Mouse (Mus musculus) C2C12 (cell line): ENCODE measurements around the gene Dgkb.

ENCODE experiments used
- CTCF ChIP-seq: IDR thresholded peaks from one replicate; pipeline ENCODE4 v1.5.1; 2011; ENCODE audit not compliant: control insufficient read depth, insufficient read depth, insufficient read length
- FOSL1 ChIP-seq: IDR thresholded peaks from one replicate; pipeline ENCODE4 v1.8.0; 2011; ENCODE audit warnings: mild to moderate bottlenecking, low read length; ENCODE audit not compliant: poor library complexity, insufficient read depth, severe bottlenecking
- MAX ChIP-seq: IDR thresholded peaks from one replicate; pipeline ENCODE4 v1.6.1; 2011; ENCODE audit warnings: mild to moderate bottlenecking, control low read depth
- MYOD1 ChIP-seq: IDR thresholded peaks from one replicate; pipeline ENCODE4 v1.6.1; 2011; ENCODE audit warnings: low read depth; ENCODE audit not compliant: control insufficient read depth, insufficient read length
- MYOG ChIP-seq: IDR thresholded peaks from one replicate; pipeline ENCODE4 v1.6.1; 2011; ENCODE audit not compliant: control insufficient read depth, insufficient read length; ENCODE audit errors: extremely low read depth
- USF1 ChIP-seq: IDR thresholded peaks from one replicate; pipeline ENCODE4 v1.6.1; 2011; ENCODE audit warnings: low read depth, mild to moderate bottlenecking, control low read depth, moderate library complexity

DNA sequence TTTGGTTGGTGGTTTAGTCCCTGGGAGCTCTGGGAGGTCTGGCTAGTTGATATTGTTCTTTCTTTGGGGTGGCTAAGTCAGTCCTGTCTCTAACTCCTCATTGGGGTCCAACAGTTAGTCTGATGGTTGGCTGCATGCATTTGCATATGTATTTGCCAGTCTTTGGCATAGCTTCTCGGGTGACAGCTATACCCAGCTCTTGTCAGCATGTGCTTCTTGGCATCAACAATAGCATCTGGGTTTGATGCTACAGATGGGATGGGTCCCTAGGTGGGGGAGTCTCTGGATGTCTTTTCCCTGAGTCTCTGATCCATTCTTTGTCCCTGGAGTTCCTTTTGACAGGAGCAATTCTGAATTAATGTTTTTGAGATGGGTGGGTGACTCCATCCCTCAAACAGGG, 790.6 kb downstream of the Dgkb start:
- no peak for TF ChIP-seq USF1
- TF ChIP-seq CTCF = no peak
- no peak for TF ChIP-seq FOSL1
- no peak for TF ChIP-seq MYOG
- no peak for TF ChIP-seq MAX
- no peak for TF ChIP-seq MYOD1
